Mouse (Mus musculus): ENCODE data around the gene Cst7. TPM values are rescaled to one million over a fixed set of nuclear protein-coding genes. Genes with fewer than 3 reads are reported as not detected.

Cst7 gene
- polyA plus RNA-seq (2017; shearing (Covaris generic)) = 355 TPM

DNA sequence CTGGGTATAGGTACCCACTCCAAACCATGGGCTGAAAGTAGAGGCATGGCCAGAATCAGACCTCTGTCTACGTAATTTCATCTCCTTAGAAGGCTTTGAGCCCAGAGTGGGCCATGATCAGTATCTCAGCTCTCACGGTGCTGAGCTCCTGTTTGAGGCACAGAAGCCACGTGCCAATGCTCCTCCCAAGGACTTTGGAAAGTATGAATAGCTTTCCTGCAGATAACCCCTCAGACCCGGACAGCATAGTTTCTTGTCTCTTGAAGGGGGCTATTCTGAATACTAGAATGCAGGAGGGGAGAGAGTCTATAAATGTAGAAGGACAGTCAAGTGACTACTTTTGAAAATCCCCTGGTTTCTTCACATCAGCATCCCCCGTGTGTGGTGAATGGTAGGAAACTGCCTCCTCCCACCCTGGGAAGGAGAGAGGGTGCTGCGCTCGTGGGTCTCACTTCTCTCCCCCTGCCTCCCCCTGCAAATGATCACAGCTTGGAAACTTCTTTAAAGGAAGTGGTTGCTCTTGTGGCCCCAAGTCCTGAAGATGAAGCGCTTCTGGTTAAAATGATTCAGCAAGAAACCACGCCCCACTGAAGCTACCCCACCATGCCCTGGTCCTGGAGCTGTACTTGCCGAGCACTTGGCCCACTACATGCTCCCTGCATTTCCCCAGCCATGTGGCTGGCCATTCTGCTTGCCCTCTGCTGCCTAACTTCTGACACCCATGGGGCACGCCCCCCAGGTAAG lies at the start of gene Cst7:
Cst7 (plus strand) TSS at position 569 of the 744 bp plus-strand sequence.

DNA sequence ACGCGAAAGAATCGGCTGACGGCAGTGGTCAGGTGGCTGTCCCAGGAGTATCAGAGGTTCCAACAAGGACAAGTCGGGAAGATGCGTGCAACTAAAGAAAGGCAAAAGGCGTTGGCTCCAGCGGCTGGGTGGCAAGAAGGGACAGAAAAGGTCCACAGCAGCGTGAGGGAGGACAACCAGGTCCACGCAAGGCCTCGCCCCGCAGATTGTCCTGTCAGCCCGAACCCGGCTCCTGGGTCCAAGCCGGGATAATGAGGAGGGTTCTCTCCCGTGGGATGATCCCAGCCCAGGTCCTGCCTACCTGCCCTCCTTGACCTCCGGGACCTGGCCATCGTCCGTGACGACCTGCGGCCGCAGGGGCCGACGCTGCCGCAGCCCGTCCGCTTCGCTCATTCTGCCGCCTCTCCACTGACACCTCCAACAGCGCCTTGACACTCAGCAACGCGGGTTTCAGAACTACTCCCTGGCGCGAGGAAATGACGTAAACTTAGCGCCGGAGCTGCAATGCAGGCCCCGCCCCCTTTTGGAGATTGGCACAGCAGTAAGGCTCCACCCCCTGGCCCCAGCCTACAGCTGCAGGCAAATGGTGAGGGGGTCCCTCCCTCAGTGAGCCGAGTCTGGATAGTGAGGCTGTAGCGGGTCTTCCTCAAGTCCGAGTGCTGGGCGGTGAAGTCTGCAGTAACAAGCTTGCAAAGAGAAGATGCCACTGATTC lies 38.0 kb downstream of the Cst7 start, which contains the start of gene Apmap:
Apmap (minus strand) TSS at position 481 of the 713 bp plus-strand sequence.

Other genes starting within 250 kb of the Cst7 start
- gene Gm10130, start 246.7 kb upstream of the Cst7 start, polyA plus RNA-seq (2017; shearing (Covaris generic)) = 23.6 TPM
- gene 3300002I08Rik, start 207.7 kb upstream of the Cst7 start, polyA plus RNA-seq (2017; shearing (Covaris generic)) = 9.5 TPM
- 13.0 TPM for gene Zfp442, start 118.9 kb upstream of the Cst7 start, polyA plus RNA-seq (2017; shearing (Covaris generic))
- 1.0 TPM for gene Zfp345, start 85.3 kb upstream of the Cst7 start, polyA plus RNA-seq (2017; shearing (Covaris generic))
- 42.0 TPM for gene Apmap, start 38.2 kb downstream of the Cst7 start, polyA plus RNA-seq (2017; shearing (Covaris generic))
- 29.7 TPM for gene Acss1, start 98.1 kb downstream of the Cst7 start, polyA plus RNA-seq (2017; shearing (Covaris generic))
- gene Vsx1, start 118.9 kb downstream of the Cst7 start, polyA plus RNA-seq (2017; shearing (Covaris generic)) = not detected
- gene Entpd6, start 178.6 kb downstream of the Cst7 start, polyA plus RNA-seq (2017; shearing (Covaris generic)) = 72.8 TPM
- 112 TPM for gene Pygb, start 216.3 kb downstream of the Cst7 start, polyA plus RNA-seq (2017; shearing (Covaris generic))

Measured in inflammation-experienced regulatory T-cells, adult 16 weeks (primary cell).